Comparison of ENCODE assay signal across 8 mouse cellular contexts in the genomic region with DNA sequence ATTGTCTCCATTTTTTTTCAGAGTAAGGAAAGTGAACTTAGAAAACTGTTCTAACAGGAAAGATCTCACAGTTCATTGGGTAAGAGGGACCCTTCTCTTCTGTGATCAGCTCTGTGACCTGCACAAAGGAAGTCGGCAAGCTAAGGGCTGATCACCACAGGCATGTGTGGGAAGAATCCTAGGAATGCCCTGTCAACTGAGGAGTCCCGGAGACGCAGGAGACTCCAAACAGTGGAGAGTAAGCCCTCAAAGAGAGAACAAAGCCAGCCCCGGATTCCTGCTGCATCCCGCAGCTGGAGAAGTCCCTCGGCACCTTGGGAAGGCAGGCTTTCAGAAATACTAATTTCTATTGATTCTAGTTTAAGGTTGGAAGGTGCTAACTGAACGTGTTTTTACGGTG. TPM values are rescaled to one million over a fixed set of nuclear protein-coding genes. Genes with fewer than 3 reads are reported as not detected.
DNase-seq lines count a peak whose midpoint lies in the region; ATAC-seq and TF ChIP-seq lines count a peak whose summit lies in the region.

No protein-coding gene starts in this region.

- no peaks in the 10 kb centered on the region for H3K9me3 ChIP-seq in midbrain, embryonic 12.5 days

- peaks cover 50% of the 10 kb centered on the region for H3K36me3 ChIP-seq in midbrain, embryonic 12.5 days

- peak overlapping the region; percentile 72 for H3K4me2 ChIP-seq in midbrain, embryonic 12.5 days (replicated peaks)

- peaks cover 78% of the 10 kb centered on the region for H3K4me1 ChIP-seq in midbrain, embryonic 12.5 days

- ATAC-seq in midbrain, embryonic 12.5 days (ENCODE audit: low FRiP score, low read depth): peak; percentile 72

- peak overlapping the region; percentile 59 for H3K9ac ChIP-seq in midbrain, embryonic 12.5 days (replicated peaks)

- 0% methylated on average over 8 of the region's 8 CpGs for WGBS in midbrain, embryonic 12.5 days

- no peak for TF ChIP-seq POLR2A in brain, embryonic 14.5 days (IDR thresholded peaks at IDR 0.05; ENCODE audit: borderline replicate concordance, extremely low read depth, insufficient read depth, insufficient read length, poor library complexity, severe bottlenecking)

- TF ChIP-seq CTCF in brain, embryonic 14.5 days (IDR thresholded peaks at IDR 0.05; ENCODE audit: borderline replicate concordance, extremely low read depth, insufficient read depth, insufficient read length): no peak

- H3K4me3 ChIP-seq in midbrain, embryonic 12.5 days: peak overlapping the region; percentile 97

- DNase-seq in brain, embryonic 14.5 days (ENCODE audit: low read depth): peak; percentile 68
- DNase-seq in forelimb bud, embryonic 11.5 days (ENCODE audit: low read depth, low spot score): peak; percentile 76
- DNase-seq in kidney, postnatal 10 days: peak; percentile 51
- DNase-seq in testis, postnatal 10 days (ENCODE audit: low spot score): no peak
- DNase-seq in adrenal gland, adult 18-20 months (ENCODE audit: low spot score in 2 of 2): no peak
- DNase-seq in urinary bladder, postnatal 10 days (ENCODE audit: low spot score): no peak
- no peak for DNase-seq in T-cell, adult 2 months (ENCODE audit: low spot score)

- peak overlapping the region; percentile 90 for H3K27ac ChIP-seq in midbrain, embryonic 12.5 days (replicated peaks)

- no peaks in the 10 kb centered on the region for H3K27me3 ChIP-seq in midbrain, embryonic 12.5 days

RNA-seq across cellular contexts. Expression of a gene that starts 8.4 kb away (rescaled TPM):
- 76.7 and 111 TPM in 2 replicates for polyA plus RNA-seq in brain, embryonic 14.5 days (2012; rRNA removed)
- 352 and 366 TPM in 2 replicates for polyA plus RNA-seq in midbrain, embryonic 12.5 days (2016; fragmentation: Nextera tagmentation; extraction: Ambion mirVana)
- total RNA-seq in adrenal gland, adult 18-20 months (2021): 10 to 100 TPM; 33.9 to 35.3 TPM

Comparison
In these comparisons a context has a peak if more than half of its experiments do, and no peak if none do; other contexts are left out.
1. DNase-seq: peak in brain, embryonic 14.5 days (single experiment), forelimb bud, embryonic 11.5 days (single experiment) and kidney, postnatal 10 days (single experiment); none in testis, postnatal 10 days (single experiment), adrenal gland, adult 18-20 months (0 of 2), urinary bladder, postnatal 10 days (single experiment) and T-cell, adult 2 months (single experiment).